Mouse (Mus musculus): ENCODE results near the gene Nr5a1. TPM values are rescaled to one million over a fixed set of nuclear protein-coding genes. Genes with fewer than 3 reads are reported as not detected.

The Nr5a1 gene
- polyA plus RNA-seq, 1 experiment from 2014 or later, result 1.2 TPM

GRCm38 (mm10) chr2:38672496-38672895, 41.8 kb downstream of the Nr5a1 start:
- no peaks in the 10 kb centered on the region for H3K27me3 ChIP-seq (replicated peaks)
- H3K4me1 ChIP-seq, result 0 out of 2 replicates have a peak, but pooled peaks cover 3% of the 10 kb centered on the region
- no peaks in the 10 kb centered on the region for H3K9me3 ChIP-seq
- 55% methylated on average over 11 of the region's 11 CpGs for WGBS
- no peaks in the 10 kb centered on the region for H3K36me3 ChIP-seq
- no peak overlapping the region for H3K27ac ChIP-seq
- ATAC-seq (ENCODE audit: insufficient read depth, low FRiP score, low read depth), result no peak
- no peak overlapping the region for H3K4me3 ChIP-seq (replicated peaks)
- no peak overlapping the region for H3K9ac ChIP-seq
- no peak overlapping the region for H3K4me2 ChIP-seq

GRCm38 (mm10) chr2:38668802-38669580, 45.4 kb downstream of the Nr5a1 start:
- Histone ChIP-seq H3K4me3 (replicated peaks) (0 out of 2 replicates have a peak overlapping the region, but pooled peaks have one; percentile 5), H3K4me2 (peak overlapping the region; percentile 37), H3K27me3 (replicated peaks) (no peaks in the 10 kb centered on the region), H3K9ac (no peak overlapping the region), H3K27ac (no peak overlapping the region), H3K4me1 (0 out of 2 replicates have a peak, but pooled peaks cover 3% of the 10 kb centered on the region), H3K9me3 (no peaks in the 10 kb centered on the region), H3K36me3 (no peaks in the 10 kb centered on the region)
- 12% methylated on average over 17 of the region's 17 CpGs for WGBS
- peak; percentile 84 for ATAC-seq (ENCODE audit: insufficient read depth, low FRiP score, low read depth)

DNA sequence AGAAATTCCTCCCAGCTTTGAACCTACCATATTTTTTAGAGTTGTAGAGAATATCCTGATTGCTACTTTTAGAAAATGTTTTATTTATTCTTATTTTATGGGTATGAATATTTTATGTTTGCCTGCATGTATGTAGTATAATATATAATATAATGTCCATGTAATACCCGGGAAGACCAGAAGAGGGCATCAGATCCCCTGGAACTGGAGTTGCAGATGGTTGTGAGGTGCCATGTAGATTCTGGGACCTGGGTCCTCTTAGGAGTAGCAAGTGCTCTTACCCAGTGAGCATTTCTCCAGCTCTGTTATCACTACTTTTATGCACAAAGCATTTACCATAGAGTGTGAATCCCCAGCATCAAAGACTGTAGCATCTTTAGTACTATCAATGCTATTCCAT, 52.9 kb downstream of the Nr5a1 start:
- 7% methylated on average over 1 of the region's 1 CpGs for WGBS
- Histone ChIP-seq H3K4me2 (no peak overlapping the region), H3K4me1 (no peaks in the 10 kb centered on the region)

GRCm38 (mm10) chr2:38658338-38658836, 56.0 kb downstream of the Nr5a1 start:
- Histone ChIP-seq H3K27me3 (replicated peaks) (no peaks in the 10 kb centered on the region; the same call in 1 of the 2 replicates), H3K9me3 (no peaks in the 10 kb centered on the region), H3K36me3 (no peaks in the 10 kb centered on the region), H3K4me1 (no peaks in the 10 kb centered on the region), H3K27ac (no peak overlapping the region), H3K4me2 (peak overlapping the region; percentile 83), H3K9ac (no peak overlapping the region), H3K4me3 (replicated peaks) (peak overlapping the region; percentile 39)
- peak; percentile 89 for ATAC-seq (ENCODE audit: insufficient read depth, low FRiP score, low read depth)
- 1% methylated on average over 23 of the region's 25 CpGs for WGBS

More for the DNA sequence above, 52.9 kb downstream of the Nr5a1 start:
- no peak overlapping the region for H3K9ac ChIP-seq
- H3K36me3 ChIP-seq, result no peaks in the 10 kb centered on the region
- no peaks in the 10 kb centered on the region for H3K9me3 ChIP-seq
- no peak overlapping the region for H3K27ac ChIP-seq
- no peak for ATAC-seq (ENCODE audit: insufficient read depth, low FRiP score, low read depth)
- H3K27me3 ChIP-seq (replicated peaks), result no peaks in the 10 kb centered on the region
- no peak overlapping the region for H3K4me3 ChIP-seq (replicated peaks)

- Histone ChIP-seq H3K27me3 (replicated peaks) (no peaks in the 10 kb centered on the region; the same call in 1 of the 2 replicates), H3K9ac (no peak overlapping the region), H3K9me3 (no peaks in the 10 kb centered on the region), H3K27ac (no peak overlapping the region), H3K36me3 (no peaks in the 10 kb centered on the region), H3K4me2 (no peak overlapping the region), H3K4me3 (replicated peaks) (no peak overlapping the region), H3K4me1 (no peaks in the 10 kb centered on the region)
- 83% methylated on average over 2 of the region's 2 CpGs for WGBS
- no peak for ATAC-seq (ENCODE audit: insufficient read depth, low FRiP score, low read depth)
Measured at GRCm38 (mm10) chr2:38653694-38654093, 60.6 kb downstream of the Nr5a1 start.

DNA sequence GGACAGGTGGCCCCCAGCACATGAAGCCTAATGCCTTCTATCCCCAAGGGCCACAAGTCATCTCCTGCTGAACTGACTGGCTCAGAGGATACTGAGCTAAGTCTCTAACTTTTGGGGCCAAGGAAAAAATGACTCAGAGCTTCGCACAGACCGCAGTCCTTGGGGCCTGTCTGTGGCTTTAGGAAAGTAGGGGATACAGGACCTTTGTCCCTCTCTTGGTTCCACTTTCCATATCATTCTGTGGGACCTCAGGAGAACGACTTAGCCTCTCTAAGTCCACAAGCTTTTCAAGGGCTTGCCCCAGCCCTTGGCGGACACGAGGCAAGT, 61.1 kb downstream of the Nr5a1 start:
- Histone ChIP-seq H3K27ac (no peak overlapping the region), H3K9me3 (no peaks in the 10 kb centered on the region), H3K4me1 (no peaks in the 10 kb centered on the region), H3K4me2 (no peak overlapping the region), H3K9ac (no peak overlapping the region), H3K4me3 (replicated peaks) (no peak overlapping the region), H3K36me3 (no peaks in the 10 kb centered on the region), H3K27me3 (replicated peaks) (no peaks in the 10 kb centered on the region; the same call in 1 of the 2 replicates)
- ATAC-seq (ENCODE audit: insufficient read depth, low FRiP score, low read depth), result no peak
- 85% methylated on average over 5 of the region's 5 CpGs for WGBS

GRCm38 (mm10) chr2:38652565-38653292, 61.6 kb downstream of the Nr5a1 start:
- H3K9ac ChIP-seq, result no peak overlapping the region
- no peak overlapping the region for H3K4me3 ChIP-seq (replicated peaks)
- WGBS, result 66% methylated on average over 10 of the region's 10 CpGs
- no peaks in the 10 kb centered on the region; the same call in 1 of the 2 replicates for H3K27me3 ChIP-seq (replicated peaks)
- H3K4me2 ChIP-seq, result no peak overlapping the region
- ATAC-seq (ENCODE audit: insufficient read depth, low FRiP score, low read depth), result no peak
- no peaks in the 10 kb centered on the region for H3K9me3 ChIP-seq
- no peaks in the 10 kb centered on the region for H3K36me3 ChIP-seq
- H3K27ac ChIP-seq, result no peak overlapping the region
- H3K4me1 ChIP-seq, result no peaks in the 10 kb centered on the region

DNA sequence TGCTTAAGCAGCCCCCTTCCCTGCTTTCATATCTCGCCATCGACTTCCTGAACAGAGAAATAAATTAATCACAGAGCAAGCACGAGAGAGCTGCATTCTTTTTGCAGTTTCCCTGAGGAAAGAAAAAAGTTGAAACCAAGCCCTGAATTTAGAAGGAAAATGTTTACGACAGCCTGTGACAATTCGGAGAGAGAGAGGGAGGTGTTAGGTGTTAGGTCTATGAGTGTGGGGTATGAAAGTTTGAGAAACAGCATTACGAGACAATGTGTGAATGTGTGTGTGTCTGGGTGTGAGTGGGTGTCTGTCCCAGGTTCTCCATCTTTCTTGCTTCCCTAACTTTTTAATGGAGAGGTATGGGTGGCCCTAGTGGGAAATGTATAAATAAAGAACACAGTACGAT, 62.2 kb downstream of the Nr5a1 start:
- Histone ChIP-seq H3K27me3 (replicated peaks) (no peaks in the 10 kb centered on the region; the same call in 1 of the 2 replicates), H3K4me1 (no peaks in the 10 kb centered on the region), H3K36me3 (no peaks in the 10 kb centered on the region), H3K9ac (no peak overlapping the region), H3K4me2 (no peak overlapping the region), H3K4me3 (replicated peaks) (no peak overlapping the region), H3K27ac (no peak overlapping the region), H3K9me3 (no peaks in the 10 kb centered on the region)
- no peak for ATAC-seq (ENCODE audit: insufficient read depth, low FRiP score, low read depth)
- 69% methylated on average over 7 of the region's 7 CpGs for WGBS

GRCm38 (mm10) chr2:38650340-38650739, 64.0 kb downstream of the Nr5a1 start:
- H3K4me2 ChIP-seq, result no peak overlapping the region
- H3K4me3 ChIP-seq (replicated peaks), result no peak overlapping the region
- no peaks in the 10 kb centered on the region for H3K4me1 ChIP-seq
- H3K27ac ChIP-seq, result no peak overlapping the region
- H3K27me3 ChIP-seq (replicated peaks), result no peaks in the 10 kb centered on the region
- H3K9ac ChIP-seq, result no peak overlapping the region
- 89% methylated on average over 1 of the region's 1 CpGs for WGBS
- ATAC-seq (ENCODE audit: insufficient read depth, low FRiP score, low read depth), result no peak
- no peaks in the 10 kb centered on the region for H3K36me3 ChIP-seq
- no peaks in the 10 kb centered on the region for H3K9me3 ChIP-seq

DNA sequence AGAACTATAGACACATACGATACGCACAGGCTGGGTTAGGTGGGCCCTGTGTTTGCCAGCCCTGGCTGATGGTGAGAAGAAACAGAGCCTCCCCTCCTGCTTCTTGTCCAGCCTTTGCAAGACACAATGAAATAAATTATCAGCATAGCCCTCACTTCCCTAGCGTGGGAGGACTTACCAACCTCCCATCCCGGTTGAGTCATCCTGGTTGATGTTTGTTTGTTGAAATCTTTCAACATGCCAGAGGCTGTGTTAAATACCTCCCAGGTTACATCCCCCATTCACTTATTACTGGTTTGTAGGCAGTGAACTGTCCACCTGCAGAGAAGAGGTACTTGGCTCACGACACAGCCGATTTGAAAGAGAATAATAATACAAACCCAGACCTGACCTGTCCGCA, 66.7 kb downstream of the Nr5a1 start:
- ATAC-seq (ENCODE audit: insufficient read depth, low FRiP score, low read depth), result no peak
- 72% methylated on average over 7 of the region's 7 CpGs for WGBS
- Histone ChIP-seq H3K9me3 (no peaks in the 10 kb centered on the region), H3K9ac (no peak overlapping the region), H3K4me1 (0 out of 2 replicates have a peak, but pooled peaks cover 3% of the 10 kb centered on the region), H3K4me2 (no peak overlapping the region), H3K4me3 (replicated peaks) (no peak overlapping the region), H3K36me3 (no peaks in the 10 kb centered on the region), H3K27ac (no peak overlapping the region), H3K27me3 (replicated peaks) (no peaks in the 10 kb centered on the region)

DNA sequence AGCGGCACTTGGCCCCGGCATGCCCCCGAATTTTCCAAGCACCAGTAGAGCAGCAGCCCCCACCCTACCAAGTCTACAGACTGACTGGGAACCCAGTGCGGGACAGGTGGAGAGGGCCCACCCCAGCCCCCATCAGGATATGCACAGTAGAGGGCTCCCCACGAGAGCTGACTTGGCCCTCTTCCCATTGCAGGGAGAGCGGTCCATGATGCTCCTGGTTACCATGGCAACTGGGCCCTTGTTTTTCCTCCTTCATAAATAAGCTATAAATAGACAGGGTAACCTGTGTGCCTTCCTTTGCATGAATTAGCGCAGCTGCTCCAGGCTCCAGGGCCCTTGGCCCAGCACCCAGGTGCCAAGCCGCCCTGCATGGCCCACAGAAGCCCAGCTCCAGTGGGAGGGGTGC, 67.1 kb downstream of the Nr5a1 start:
- 0 out of 2 replicates have a peak, but pooled peaks cover 4% of the 10 kb centered on the region for H3K4me1 ChIP-seq
- no peak overlapping the region for H3K9ac ChIP-seq
- H3K36me3 ChIP-seq, result no peaks in the 10 kb centered on the region
- H3K27ac ChIP-seq, result no peak overlapping the region
- H3K9me3 ChIP-seq, result no peaks in the 10 kb centered on the region
- H3K27me3 ChIP-seq (replicated peaks), result no peaks in the 10 kb centered on the region
- no peak overlapping the region for H3K4me3 ChIP-seq (replicated peaks)
- WGBS, result 62% methylated on average over 8 of the region's 8 CpGs
- ATAC-seq (ENCODE audit: insufficient read depth, low FRiP score, low read depth), result no peak
- H3K4me2 ChIP-seq, result no peak overlapping the region

- H3K4me2 ChIP-seq, result no peak overlapping the region
- ATAC-seq (ENCODE audit: insufficient read depth, low FRiP score, low read depth), result no peak
- no peaks in the 10 kb centered on the region for H3K9me3 ChIP-seq
- H3K9ac ChIP-seq, result no peak overlapping the region
- H3K27me3 ChIP-seq (replicated peaks), result no peaks in the 10 kb centered on the region
- 0% methylated on average over 3 of the region's 3 CpGs for WGBS
- H3K4me1 ChIP-seq, result 0 out of 2 replicates have a peak, but pooled peaks cover 4% of the 10 kb centered on the region
- H3K27ac ChIP-seq, result no peak overlapping the region
- no peak overlapping the region for H3K4me3 ChIP-seq (replicated peaks)
- peaks cover 4% of the 10 kb centered on the region; the same call in 1 of the 2 replicates for H3K36me3 ChIP-seq
Measured at GRCm38 (mm10) chr2:38645936-38646335, 68.4 kb downstream of the Nr5a1 start.

Data from stomach, embryonic 15.5 days (tissue).